14 mouse cellular contexts compared by ENCODE assay signal in genomic region chr17:64466746-64467145, GRCm38 (mm10).
"Had no signal": no experiment of that assay in that cellular context is flagged by ENCODE, and none has a peak within 500 bp of the region (broad histone marks: within the 10 kb centered on the region; RNA-seq: fewer than 3 reads in every experiment).

No protein-coding gene starts in this region.

- ATAC-seq: lung, postnatal 0 days had no signal

- H3K4me1 ChIP-seq: midbrain, embryonic 10.5 days; neural tube, embryonic 12.5 days had no signal

- H3K27ac ChIP-seq: kidney, postnatal 0 days; layer of hippocampus, adult 2 months; limb, embryonic 12.5 days; midbrain, embryonic 10.5 days; neural tube, embryonic 12.5 days had no signal

- H3K27me3 ChIP-seq: limb, embryonic 12.5 days; neural tube, embryonic 12.5 days had no signal

- H3K36me3 ChIP-seq: limb, embryonic 12.5 days; midbrain, embryonic 10.5 days; neural tube, embryonic 12.5 days had no signal

- H3K9ac ChIP-seq: limb, embryonic 12.5 days; neural tube, embryonic 12.5 days had no signal

- H3K9me3 ChIP-seq: limb, embryonic 12.5 days; midbrain, embryonic 10.5 days; neural tube, embryonic 12.5 days had no signal

- H3K4me2 ChIP-seq: limb, embryonic 12.5 days; neural tube, embryonic 12.5 days had no signal

- DNase-seq: kidney, adult 11 months; kidney, adult 9 months; kidney, postnatal 4 days; lung, adult 18-20 months; lung, postnatal 36 days; midbrain, embryonic 14.5 days; right cerebral cortex, postnatal 25 days; thymus, postnatal 4 days had no signal

- H3K4me3 ChIP-seq: layer of hippocampus, adult 2 months; limb, embryonic 12.5 days; midbrain, embryonic 10.5 days; neural tube, embryonic 12.5 days had no signal
